Mouse (Mus musculus) hindbrain, embryonic 12.5 days (tissue): ENCODE results near the gene Gabarap. TPM values are rescaled to one million over a fixed set of nuclear protein-coding genes. Genes with fewer than 3 reads are reported as not detected.

Experiments
- ATAC-seq: fragments of 200-750 bp; cut with Nextera tagmentation; 2 replicates; pipeline ENCODE4 v1.8.0; 2017; ENCODE audit warnings: moderate TSS enrichment; ENCODE audit not compliant: low FRiP score
- H3K27ac ChIP-seq: fragments of 300-500 bp; sonication (generic); 2 replicates; pipeline ENCODE4 v1.5.1; 2016; ENCODE audit warnings: mild to moderate bottlenecking
- H3K27me3 ChIP-seq: fragments of 300-500 bp; sonication (generic); 2 replicates; pipeline ENCODE4 v1.6.1; 2016; ENCODE audit warnings: mild to moderate bottlenecking
- H3K36me3 ChIP-seq: fragments of 300-500 bp; sonication (generic); 2 replicates; pipeline ENCODE4 v1.6.1; 2016; ENCODE audit warnings: mild to moderate bottlenecking
- H3K4me1 ChIP-seq: fragments of 300-500 bp; sonication (generic); 2 replicates; pipeline ENCODE4 v1.6.1; 2016
- H3K4me2 ChIP-seq: fragments of 300-500 bp; sonication (generic); replicated peaks from 2 replicates; pipeline ENCODE4 v1.6.1; 2016; ENCODE audit warnings: mild to moderate bottlenecking
- H3K4me3 ChIP-seq: fragments of 300-500 bp; sonication (generic); 2 replicates; pipeline ENCODE4 v1.5.1; 2016; ENCODE audit warnings: mild to moderate bottlenecking
- H3K9ac ChIP-seq: fragments of 300-500 bp; sonication (generic); 2 replicates; pipeline ENCODE4 v1.6.1; 2016; ENCODE audit warnings: mild to moderate bottlenecking, moderate library complexity
- H3K9me3 ChIP-seq: fragments of 300-500 bp; sonication (generic); replicated peaks from 2 replicates; pipeline ENCODE4 v1.6.1; 2016; ENCODE audit warnings: mild to moderate bottlenecking
- WGBS: fragments of 180-500 bp; shearing (Covaris S2); methylation state at CpG from one replicate; pipeline ENCODE4 v1.1.7; 2016; 5-methylcytosine and 5-hydroxymethylcytosine counted together
- polyA plus RNA-seq: library from polyadenylated mRNA; unstranded; fragments of >200 nt; fragmentation: Nextera tagmentation; extraction: Ambion mirVana; gene quantifications from 2 replicates; pipeline ENCODE4 v1.2.1, GENCODE M21; 2016

Gene Gabarap
- polyA plus RNA-seq, 1 experiment from 2014 or later, result 598 TPM

- Histone ChIP-seq H3K36me3 (peaks cover 54% of the 10 kb centered on the region), H3K4me3 (no peak overlapping the region), H3K4me2 (no peak overlapping the region), H3K9ac (no peak overlapping the region), H3K27ac (no peak overlapping the region), H3K9me3 (no peaks in the 10 kb centered on the region), H3K27me3 (no peaks in the 10 kb centered on the region), H3K4me1 (peaks cover 5% of the 10 kb centered on the region)
- no peak for ATAC-seq
- WGBS, result 88% methylated on average over 4 of the region's 4 CpGs
Observed at GRCm38 (mm10) chr11:69976271-69976670, 14.7 kb upstream of the Gabarap start.

DNA sequence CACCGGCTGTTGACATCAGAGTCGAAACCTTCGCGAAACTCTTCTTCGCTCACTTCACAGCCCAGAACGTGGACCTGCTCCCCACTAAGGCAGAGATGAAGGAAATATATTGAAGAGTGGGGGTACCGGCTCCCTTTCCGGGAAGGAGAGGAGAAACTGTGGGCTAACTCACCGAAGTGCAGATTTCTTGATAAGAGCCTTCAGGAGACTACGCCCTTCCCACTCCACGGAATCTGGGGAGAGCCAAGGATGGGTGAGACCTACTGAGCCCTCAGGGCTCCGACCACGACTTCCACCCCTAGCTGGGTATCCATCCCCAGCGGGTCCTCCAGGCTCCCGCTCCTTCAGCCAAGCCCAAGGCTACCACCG, 11.1 kb upstream of the Gabarap start:
- no peaks in the 10 kb centered on the region for H3K27me3 ChIP-seq
- H3K4me2 ChIP-seq, result peak overlapping the region; percentile 73
- ATAC-seq, result no peak
- peaks cover 26% of the 10 kb centered on the region for H3K4me1 ChIP-seq
- peak overlapping the region; percentile 100 for H3K4me3 ChIP-seq
- peaks cover 39% of the 10 kb centered on the region for H3K36me3 ChIP-seq
- no peaks in the 10 kb centered on the region for H3K9me3 ChIP-seq
- 4% methylated on average over 16 of the region's 16 CpGs for WGBS
- H3K9ac ChIP-seq, result peak overlapping the region; percentile 80
- peak overlapping the region; percentile 98 for H3K27ac ChIP-seq

GRCm38 (mm10) chr11:69980196-69981140, 10.5 kb upstream of the Gabarap start:
- peak; percentile 94 for ATAC-seq
- H3K36me3 ChIP-seq, result peaks cover 39% of the 10 kb centered on the region
- H3K9ac ChIP-seq, result peak overlapping the region; percentile 99
- peak overlapping the region; percentile 100 for H3K4me3 ChIP-seq
- H3K27ac ChIP-seq, result peak overlapping the region; percentile 98
- H3K27me3 ChIP-seq, result no peaks in the 10 kb centered on the region
- 2% methylated on average over 53 of the region's 60 CpGs for WGBS
- peaks cover 26% of the 10 kb centered on the region for H3K4me1 ChIP-seq
- no peaks in the 10 kb centered on the region for H3K9me3 ChIP-seq
- H3K4me2 ChIP-seq, result peak overlapping the region; percentile 73

DNA sequence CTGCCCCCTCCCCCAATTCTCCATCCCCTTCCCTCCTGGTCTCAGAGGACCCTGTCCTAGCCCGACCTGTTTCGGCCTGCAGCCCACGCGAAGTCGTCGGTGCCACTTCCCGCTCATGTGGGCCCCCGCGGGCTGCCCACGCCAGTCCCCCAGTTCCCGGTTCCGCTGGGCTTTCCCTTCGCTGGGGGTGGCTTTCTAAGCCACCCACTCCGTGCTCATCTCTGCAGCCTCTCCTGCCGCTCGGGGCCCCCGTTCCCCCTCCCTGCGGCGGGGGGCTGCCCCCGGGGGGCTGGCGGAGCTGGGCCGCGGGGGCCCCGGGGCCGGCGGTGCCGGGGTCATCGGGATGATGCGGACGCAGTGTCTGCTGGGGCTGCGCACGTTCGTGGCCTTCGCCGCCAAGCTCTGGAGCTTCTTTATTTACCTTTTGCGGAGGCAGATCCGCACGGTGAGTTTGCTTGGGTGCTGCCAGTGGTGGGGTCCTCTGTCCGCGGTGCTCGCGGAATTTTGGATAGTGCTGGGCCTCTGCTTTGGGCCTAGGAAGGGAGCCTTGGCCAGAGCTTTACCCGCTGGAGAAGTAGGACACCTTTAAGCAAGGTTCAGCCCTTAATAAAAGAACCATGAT, 9.7 kb upstream of the Gabarap start, which contains the start of gene Ctdnep1:
Gene Ctdnep1, plus strand, starts transcription at position 16 of the 622 bp plus-strand sequence.
- Histone ChIP-seq H3K36me3 (peaks cover 37% of the 10 kb centered on the region), H3K4me3 (peak within 1 kb of the TSS; percentile 100), H3K4me2 (peak within 1 kb of the TSS; percentile 73), H3K27ac (peak within 1 kb of the TSS; percentile 98), H3K9ac (peak within 1 kb of the TSS; percentile 99), H3K4me1 (peaks cover 26% of the 10 kb centered on the region), H3K9me3 (no peaks in the 10 kb centered on the region), H3K27me3 (no peaks in the 10 kb centered on the region)
- WGBS, result under 1% methylated on average over 40 of the region's 43 CpGs
- peak; percentile 66 for ATAC-seq

GRCm38 (mm10) chr11:69982225-69982624, 8.7 kb upstream of the Gabarap start, which contains the start of gene Elp5:
Gene Elp5, minus strand, starts transcription at chr11:69982517.
- Histone ChIP-seq H3K4me3 (peak within 1 kb of the TSS; percentile 100), H3K4me1 (peaks cover 26% of the 10 kb centered on the region), H3K36me3 (peaks cover 37% of the 10 kb centered on the region), H3K4me2 (peak within 1 kb of the TSS; percentile 73), H3K27me3 (no peaks in the 10 kb centered on the region), H3K9ac (peak within 1 kb of the TSS; percentile 99), H3K27ac (peak within 1 kb of the TSS; percentile 98), H3K9me3 (no peaks in the 10 kb centered on the region)
- WGBS, result 73% methylated on average over 8 of the region's 8 CpGs
- ATAC-seq, result no peak

- no peaks in the 10 kb centered on the region for H3K27me3 ChIP-seq
- H3K36me3 ChIP-seq, result peaks cover 37% of the 10 kb centered on the region
- H3K27ac ChIP-seq, result no peak overlapping the region
- H3K9ac ChIP-seq, result peak overlapping the region; percentile 99
- ATAC-seq, result no peak
- WGBS, result 39% methylated on average over 5 of the region's 5 CpGs
- no peaks in the 10 kb centered on the region for H3K9me3 ChIP-seq
- peak overlapping the region; percentile 13; the same call in 1 of the 2 replicates for H3K4me3 ChIP-seq
- peak overlapping the region; percentile 73 for H3K4me2 ChIP-seq
- H3K4me1 ChIP-seq, result peaks cover 26% of the 10 kb centered on the region
Observed at GRCm38 (mm10) chr11:69982877-69983276, 8.1 kb upstream of the Gabarap start.

GRCm38 (mm10) chr11:69983377-69983776, 7.6 kb upstream of the Gabarap start:
- no peaks in the 10 kb centered on the region for H3K9me3 ChIP-seq
- H3K9ac ChIP-seq, result no peak overlapping the region
- H3K27me3 ChIP-seq, result no peaks in the 10 kb centered on the region
- WGBS, result 91% methylated on average over 4 of the region's 4 CpGs
- peaks cover 26% of the 10 kb centered on the region for H3K4me1 ChIP-seq
- H3K4me2 ChIP-seq, result peak overlapping the region; percentile 73
- H3K4me3 ChIP-seq, result no peak overlapping the region
- H3K36me3 ChIP-seq, result peaks cover 42% of the 10 kb centered on the region
- ATAC-seq, result no peak
- H3K27ac ChIP-seq, result no peak overlapping the region

DNA sequence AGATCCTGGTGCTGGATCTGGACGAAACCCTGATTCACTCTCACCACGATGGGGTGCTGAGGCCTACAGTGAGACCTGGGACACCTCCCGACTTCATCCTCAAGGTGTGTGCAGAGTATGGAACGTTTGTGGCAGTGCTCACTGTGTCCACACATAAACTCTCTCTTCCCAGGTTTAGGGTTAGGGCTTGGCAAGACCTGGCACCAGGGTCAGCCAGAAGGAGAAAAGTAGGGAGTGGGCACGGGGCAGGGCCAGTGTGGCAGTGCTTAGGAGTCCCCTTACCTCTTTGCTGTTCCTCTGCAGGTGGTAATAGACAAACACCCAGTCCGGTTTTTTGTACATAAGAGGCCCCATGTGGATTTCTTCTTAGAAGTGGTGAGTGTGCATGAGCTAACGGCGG, 6.5 kb upstream of the Gabarap start:
- ATAC-seq, result no peak
- Histone ChIP-seq H3K4me3 (no peak overlapping the region), H3K4me2 (0 out of 2 replicates have a peak overlapping the region, but pooled peaks have one; percentile 4), H3K9ac (no peak overlapping the region), H3K9me3 (no peaks in the 10 kb centered on the region), H3K27ac (no peak overlapping the region), H3K36me3 (peaks cover 50% of the 10 kb centered on the region), H3K27me3 (no peaks in the 10 kb centered on the region), H3K4me1 (peaks cover 24% of the 10 kb centered on the region)
- 93% methylated on average over 8 of the region's 8 CpGs for WGBS

DNA sequence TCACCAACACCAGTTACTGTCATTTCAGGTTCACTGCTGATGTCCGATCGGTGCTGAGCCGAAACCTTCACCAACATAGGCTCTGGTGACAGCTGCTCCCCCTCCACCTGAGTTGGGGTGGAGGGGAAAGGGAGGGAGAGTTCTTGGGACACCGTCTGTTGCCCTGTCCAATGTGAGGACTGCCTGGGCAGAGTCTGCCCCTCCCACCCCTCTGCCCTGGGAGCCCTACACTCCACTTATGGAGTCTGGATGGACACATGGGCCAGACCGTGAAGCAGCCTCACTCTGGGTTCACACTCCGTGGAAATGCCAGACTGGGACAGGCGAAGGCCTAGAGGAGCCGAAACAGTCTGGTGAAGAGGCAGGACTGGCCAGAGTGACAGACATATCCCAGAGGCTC, 994 bp upstream of the Gabarap start:
- WGBS, result 91% methylated on average over 8 of the region's 8 CpGs
- no peaks in the 10 kb centered on the region for H3K9me3 ChIP-seq
- H3K27me3 ChIP-seq, result no peaks in the 10 kb centered on the region
- H3K4me2 ChIP-seq, result no peak overlapping the region
- no peak overlapping the region for H3K27ac ChIP-seq
- no peak for ATAC-seq
- peaks cover 64% of the 10 kb centered on the region for H3K36me3 ChIP-seq
- peaks cover 19% of the 10 kb centered on the region for H3K4me1 ChIP-seq
- H3K9ac ChIP-seq, result 0 out of 2 replicates have a peak overlapping the region, but pooled peaks have one; percentile 24
- no peak overlapping the region for H3K4me3 ChIP-seq

DNA sequence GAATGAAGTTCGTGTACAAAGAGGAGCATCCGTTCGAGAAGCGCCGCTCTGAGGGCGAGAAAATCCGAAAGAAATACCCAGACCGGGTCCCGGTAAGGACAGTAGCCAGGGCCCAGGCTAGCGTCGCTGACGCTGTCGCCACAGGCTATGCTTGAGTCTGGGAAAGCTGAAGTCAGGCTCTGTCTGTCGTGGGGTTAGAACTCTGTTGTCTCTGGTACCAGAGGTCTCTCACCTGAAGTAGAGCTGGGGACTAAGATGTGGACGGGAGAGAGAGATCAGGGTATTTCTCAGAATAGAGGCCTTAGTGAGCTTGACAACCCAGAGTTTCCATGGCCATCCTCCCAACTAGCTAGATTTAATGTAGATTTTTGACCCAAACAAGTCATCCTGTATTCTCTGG, 768 bp downstream of the Gabarap start:
- Histone ChIP-seq H3K4me2 (peak overlapping the region; percentile 73), H3K27me3 (no peaks in the 10 kb centered on the region), H3K9ac (peak overlapping the region; percentile 89), H3K36me3 (peaks cover 49% of the 10 kb centered on the region), H3K4me3 (peak overlapping the region; percentile 77), H3K4me1 (peaks cover 19% of the 10 kb centered on the region), H3K27ac (peak overlapping the region; percentile 92), H3K9me3 (no peaks in the 10 kb centered on the region)
- 0 out of 2 replicates have a peak, but pooled peaks have one; percentile 11 for ATAC-seq
- WGBS, result under 1% methylated on average over 15 of the region's 15 CpGs

DNA sequence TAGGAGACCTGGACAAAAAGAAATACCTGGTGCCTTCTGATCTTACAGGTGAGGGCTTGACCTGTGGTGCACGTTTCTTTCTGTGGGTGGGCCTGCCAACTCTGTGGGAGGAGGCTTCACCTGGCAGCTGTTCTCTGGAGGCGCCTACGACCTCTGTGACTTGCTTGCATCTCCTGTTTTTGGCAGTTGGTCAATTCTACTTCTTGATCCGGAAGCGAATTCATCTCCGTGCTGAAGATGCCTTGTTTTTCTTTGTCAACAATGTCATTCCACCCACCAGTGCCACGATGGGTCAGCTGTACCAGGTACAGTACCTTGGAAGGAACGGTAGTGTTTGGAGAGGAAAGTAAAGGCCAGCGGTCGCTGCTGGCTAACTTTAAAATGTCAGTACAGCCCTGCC, 1.5 kb downstream of the Gabarap start:
- peak overlapping the region; percentile 89 for H3K9ac ChIP-seq

GRCm38 (mm10) chr11:69992932-69993331, 2.0 kb downstream of the Gabarap start:
- Histone ChIP-seq H3K36me3 (peaks cover 39% of the 10 kb centered on the region), H3K9me3 (no peaks in the 10 kb centered on the region), H3K27ac (no peak overlapping the region), H3K4me2 (peak overlapping the region; percentile 73), H3K27me3 (no peaks in the 10 kb centered on the region), H3K4me1 (peaks cover 27% of the 10 kb centered on the region), H3K9ac (peak overlapping the region; percentile 89), H3K4me3 (peak overlapping the region; percentile 77)
- WGBS, result 87% methylated on average over 3 of the region's 3 CpGs
- ATAC-seq, result no peak

More for the DNA sequence above, 1.5 kb downstream of the Gabarap start:
- H3K27ac ChIP-seq, result no peak overlapping the region
- H3K4me1 ChIP-seq, result peaks cover 21% of the 10 kb centered on the region
- H3K9me3 ChIP-seq, result no peaks in the 10 kb centered on the region
- 90% methylated on average over 10 of the region's 10 CpGs for WGBS
- peaks cover 43% of the 10 kb centered on the region for H3K36me3 ChIP-seq
- H3K4me2 ChIP-seq, result peak overlapping the region; percentile 73
- ATAC-seq, result no peak
- peak overlapping the region; percentile 77 for H3K4me3 ChIP-seq
- H3K27me3 ChIP-seq, result no peaks in the 10 kb centered on the region
